Mouse (Mus musculus) frontal cortex, postnatal 14 days (tissue): Measurements from ENCODE around the gene Scgb2b21.
"Not testable (repeated sequence)": the region's sequence is repeated elsewhere in the genome, so short reads cannot be mapped to it uniquely, and the experiment has no call there.

Source experiments
- DNase-seq, 2 experiments: peaks; one replicate each; pipeline ENCODE4 v3.0.0; 2022; ENCODE audit warnings: low spot score in 2 of 2

Scgb2b21 gene

DNA sequence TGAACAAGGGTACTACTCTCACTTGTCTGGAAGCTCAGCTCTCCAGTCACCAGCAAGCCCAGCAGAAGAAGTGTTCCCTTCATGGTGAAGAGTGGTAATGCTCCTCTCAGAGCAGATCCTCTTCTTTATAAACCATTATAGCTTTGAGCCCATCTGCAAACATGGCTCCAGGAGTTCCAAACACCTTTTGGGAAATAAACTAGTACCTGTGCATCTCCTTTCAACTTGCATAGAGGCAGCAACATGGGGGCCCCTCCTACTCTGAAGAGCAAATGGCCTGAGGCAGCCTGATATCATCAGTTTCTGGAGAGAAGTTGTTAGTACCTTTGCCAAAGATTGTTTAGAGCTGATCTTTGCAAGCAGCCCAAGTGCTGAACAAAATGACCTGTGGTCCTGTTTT, at the start of gene Scgb2b21:
Gene Scgb2b21, minus strand, starts transcription at position 101 of the 400 bp plus-strand sequence.
- DNase-seq = no peak

DNA sequence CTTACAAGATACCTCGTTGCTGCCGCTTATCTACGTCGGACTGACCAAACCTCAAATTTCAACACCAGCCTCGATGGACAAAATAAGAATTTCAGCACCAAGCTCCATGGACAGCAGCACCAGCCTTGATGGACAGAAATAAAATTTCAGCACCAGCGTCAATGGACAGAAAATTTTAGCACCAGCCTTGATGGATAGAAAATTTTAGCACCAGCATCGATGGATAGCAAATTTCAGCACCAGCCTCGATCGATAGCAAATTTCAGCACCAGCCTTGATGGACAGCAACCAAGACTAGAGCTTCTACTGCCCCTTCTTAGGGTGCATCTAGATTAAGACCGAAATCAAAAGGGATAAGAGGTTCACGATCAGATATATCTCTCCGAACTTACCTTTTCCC, 23.2 kb upstream of the Scgb2b21 start:
- not testable (repeated sequence) for DNase-seq
